Mouse (Mus musculus): ENCODE measurements around the gene Nbeal2.

Gene Nbeal2

GRCm38 (mm10) chr9:110651931-110652722, 1.8 kb downstream of the Nbeal2 start:
- DNase-seq (ENCODE audit: low spot score in 2 of 2), result peak in 1 of 2 experiments; percentile 71

- no peak for DNase-seq (ENCODE audit: low spot score in 2 of 2)
Measured at GRCm38 (mm10) chr9:110649775-110650174, 4.2 kb downstream of the Nbeal2 start.

- no peak for DNase-seq (ENCODE audit: low spot score in 2 of 2)
Measured at GRCm38 (mm10) chr9:110645219-110645618, 8.7 kb downstream of the Nbeal2 start.

- no peak for DNase-seq (ENCODE audit: low spot score in 2 of 2)
Measured at GRCm38 (mm10) chr9:110644295-110644694, 9.7 kb downstream of the Nbeal2 start.

- no peak for DNase-seq (ENCODE audit: low spot score in 2 of 2)
Measured at GRCm38 (mm10) chr9:110643787-110644186, 10.2 kb downstream of the Nbeal2 start.

GRCm38 (mm10) chr9:110642812-110643524, 11.0 kb downstream of the Nbeal2 start:
- no peak for DNase-seq (ENCODE audit: low spot score in 2 of 2)

GRCm38 (mm10) chr9:110641006-110641405, 13.0 kb downstream of the Nbeal2 start:
- no peak for DNase-seq (ENCODE audit: low spot score in 2 of 2)

- DNase-seq (ENCODE audit: low spot score in 2 of 2), result no peak
Measured at GRCm38 (mm10) chr9:110638611-110639021, 15.3 kb downstream of the Nbeal2 start.

- peak; percentile 55 to 77 for DNase-seq (ENCODE audit: low spot score in 2 of 2)
Measured at GRCm38 (mm10) chr9:110635225-110635624, 18.7 kb downstream of the Nbeal2 start.

GRCm38 (mm10) chr9:110633882-110634281, 20.1 kb downstream of the Nbeal2 start:
- no peak for DNase-seq (ENCODE audit: low spot score in 2 of 2)

GRCm38 (mm10) chr9:110632671-110633070, 21.3 kb downstream of the Nbeal2 start:
- no peak for DNase-seq (ENCODE audit: low spot score in 2 of 2)

- DNase-seq (ENCODE audit: low spot score in 2 of 2), result no peak
Measured at GRCm38 (mm10) chr9:110631651-110632275, 22.2 kb downstream of the Nbeal2 start.

- DNase-seq (ENCODE audit: low spot score in 2 of 2), result no peak
Measured at GRCm38 (mm10) chr9:110631191-110631590, 22.8 kb downstream of the Nbeal2 start.

GRCm38 (mm10) chr9:110630171-110630570, 23.8 kb downstream of the Nbeal2 start:
- no peak for DNase-seq (ENCODE audit: low spot score in 2 of 2)

- no peak for DNase-seq (ENCODE audit: low spot score in 2 of 2)
Measured at GRCm38 (mm10) chr9:110625350-110625908, 28.5 kb downstream of the Nbeal2 start.

GRCm38 (mm10) chr9:110624361-110625166, 29.4 kb downstream of the Nbeal2 start, which contains the start of gene Nradd:
Gene Nradd (minus strand): TSS chr9:110624452.
- peak; percentile 85 to 88 for DNase-seq (ENCODE audit: low spot score in 2 of 2)

GRCm38 (mm10) chr9:110623416-110624195, 30.4 kb downstream of the Nbeal2 start:
- DNase-seq (ENCODE audit: low spot score in 2 of 2), result no peak

GRCm38 (mm10) chr9:110622621-110623219, 31.2 kb downstream of the Nbeal2 start:
- no peak for DNase-seq (ENCODE audit: low spot score in 2 of 2)

GRCm38 (mm10) chr9:110620685-110621084, 33.3 kb downstream of the Nbeal2 start:
- DNase-seq (ENCODE audit: low spot score in 2 of 2), result no peak

- no peak for DNase-seq (ENCODE audit: low spot score in 2 of 2)
Measured at GRCm38 (mm10) chr9:110620180-110620579, 33.8 kb downstream of the Nbeal2 start.

All from heart, adult 9 months (tissue).